Mouse (Mus musculus) heart, embryonic 12.5 days (tissue): ENCODE results near the gene Endod1. TPM values are rescaled to one million over a fixed set of nuclear protein-coding genes. Genes with fewer than 3 reads are reported as not detected.

Experiments
- ATAC-seq: fragments of 200-750 bp; cut with Nextera tagmentation; 2 replicates; pipeline ENCODE4 v1.8.0; 2017; ENCODE audit warnings: moderate TSS enrichment, moderate library complexity; ENCODE audit not compliant: insufficient number of reproducible peaks, low FRiP score
- H3K27ac ChIP-seq: fragments of 300-500 bp; sonication (generic); 2 replicates; pipeline ENCODE4 v1.5.1; 2016; ENCODE audit warnings: mild to moderate bottlenecking, moderate library complexity; ENCODE audit not compliant: poor library complexity, severe bottlenecking
- H3K27me3 ChIP-seq: fragments of 300-500 bp; sonication (generic); replicated peaks from 2 replicates; pipeline ENCODE4 v1.6.1; 2016; ENCODE audit warnings: mild to moderate bottlenecking, moderate library complexity
- H3K36me3 ChIP-seq: fragments of 300-500 bp; sonication (generic); 2 replicates; pipeline ENCODE4 v1.6.1; 2016; ENCODE audit warnings: mild to moderate bottlenecking, moderate library complexity
- H3K4me1 ChIP-seq: fragments of 300-500 bp; sonication (generic); replicated peaks from 2 replicates; pipeline ENCODE4 v1.6.1; 2016; ENCODE audit warnings: mild to moderate bottlenecking
- H3K4me2 ChIP-seq: fragments of 300-500 bp; sonication (generic); 2 replicates; pipeline ENCODE4 v1.6.1; 2016; ENCODE audit warnings: mild to moderate bottlenecking, moderate library complexity
- H3K4me3 ChIP-seq: fragments of 300-500 bp; sonication (generic); 2 replicates; pipeline ENCODE4 v1.5.1; 2016; ENCODE audit warnings: mild to moderate bottlenecking
- H3K9ac ChIP-seq: fragments of 300-500 bp; sonication (generic); 2 replicates; pipeline ENCODE4 v1.6.1; 2016; ENCODE audit warnings: mild to moderate bottlenecking, moderate library complexity
- H3K9me3 ChIP-seq: fragments of 300-500 bp; sonication (generic); replicated peaks from 2 replicates; pipeline ENCODE4 v1.6.1; 2016; ENCODE audit warnings: mild to moderate bottlenecking, moderate library complexity
- WGBS: fragments of 180-500 bp; shearing (Covaris S2); methylation state at CpG from one replicate; pipeline ENCODE4 v1.1.7; 2016; 5-methylcytosine and 5-hydroxymethylcytosine counted together
- polyA plus RNA-seq: library from polyadenylated mRNA; unstranded; fragments of >200 nt; fragmentation: Nextera tagmentation; extraction: Ambion mirVana; gene quantifications from 2 replicates; pipeline ENCODE4 v1.2.1, GENCODE M21; 2016

Endod1 gene
- polyA plus RNA-seq, 1 experiment from 2014 or later, result 10.7 TPM

- H3K4me2 ChIP-seq, result no peak overlapping the region
- WGBS, result 44% methylated on average over 2 of the region's 2 CpGs
- ATAC-seq, result no peak
- no peaks in the 10 kb centered on the region for H3K4me1 ChIP-seq
- no peaks in the 10 kb centered on the region for H3K27me3 ChIP-seq
- no peak overlapping the region for H3K27ac ChIP-seq
- H3K36me3 ChIP-seq, result no peaks in the 10 kb centered on the region
- H3K9me3 ChIP-seq, result no peaks in the 10 kb centered on the region
- H3K9ac ChIP-seq, result no peak overlapping the region
- H3K4me3 ChIP-seq, result no peak overlapping the region
Observed at GRCm38 (mm10) chr9:14394956-14395561, 13.8 kb upstream of the Endod1 start.

GRCm38 (mm10) chr9:14391841-14392318 is 10.6 kb upstream of the Endod1 start:
- WGBS, result 65% methylated on average over 3 of the region's 3 CpGs
- no peak overlapping the region for H3K4me3 ChIP-seq
- H3K36me3 ChIP-seq, result no peaks in the 10 kb centered on the region
- H3K4me1 ChIP-seq, result no peaks in the 10 kb centered on the region
- no peaks in the 10 kb centered on the region for H3K27me3 ChIP-seq
- no peak for ATAC-seq
- no peaks in the 10 kb centered on the region for H3K9me3 ChIP-seq
- no peak overlapping the region for H3K27ac ChIP-seq
- no peak overlapping the region for H3K9ac ChIP-seq
- no peak overlapping the region for H3K4me2 ChIP-seq

GRCm38 (mm10) chr9:14391286-14391685 is 10.0 kb upstream of the Endod1 start:
- no peak for ATAC-seq
- Histone ChIP-seq H3K4me1 (no peaks in the 10 kb centered on the region), H3K27me3 (no peaks in the 10 kb centered on the region), H3K27ac (no peak overlapping the region), H3K36me3 (no peaks in the 10 kb centered on the region), H3K9me3 (no peaks in the 10 kb centered on the region), H3K4me2 (no peak overlapping the region), H3K9ac (no peak overlapping the region), H3K4me3 (no peak overlapping the region)
- 84% methylated on average over 9 of the region's 9 CpGs for WGBS

GRCm38 (mm10) chr9:14390278-14390677 is 9.0 kb upstream of the Endod1 start:
- no peaks in the 10 kb centered on the region for H3K36me3 ChIP-seq

GRCm38 (mm10) chr9:14389050-14389621 is 7.8 kb upstream of the Endod1 start:
- WGBS, result 74% methylated on average over 4 of the region's 4 CpGs
- H3K4me2 ChIP-seq, result no peak overlapping the region
- no peak overlapping the region for H3K4me3 ChIP-seq
- H3K36me3 ChIP-seq, result no peaks in the 10 kb centered on the region
- no peaks in the 10 kb centered on the region for H3K4me1 ChIP-seq
- no peaks in the 10 kb centered on the region for H3K27me3 ChIP-seq
- H3K27ac ChIP-seq, result no peak overlapping the region
- H3K9me3 ChIP-seq, result no peaks in the 10 kb centered on the region
- H3K9ac ChIP-seq, result no peak overlapping the region
- no peak for ATAC-seq

More at GRCm38 (mm10) chr9:14390278-14390677, 9.0 kb upstream of the Endod1 start:
- H3K4me2 ChIP-seq, result no peak overlapping the region
- no peak overlapping the region for H3K27ac ChIP-seq
- no peak for ATAC-seq
- no peaks in the 10 kb centered on the region for H3K4me1 ChIP-seq
- no peak overlapping the region for H3K9ac ChIP-seq
- no peak overlapping the region for H3K4me3 ChIP-seq
- H3K27me3 ChIP-seq, result no peaks in the 10 kb centered on the region
- 88% methylated on average over 1 of the region's 1 CpGs for WGBS
- no peaks in the 10 kb centered on the region for H3K9me3 ChIP-seq

- no peaks in the 10 kb centered on the region for H3K4me1 ChIP-seq
- no peaks in the 10 kb centered on the region for H3K9me3 ChIP-seq
- 92% methylated on average over 1 of the region's 1 CpGs for WGBS
- no peaks in the 10 kb centered on the region for H3K36me3 ChIP-seq
- no peak overlapping the region for H3K4me2 ChIP-seq
- ATAC-seq, result no peak
- H3K9ac ChIP-seq, result no peak overlapping the region
- H3K27me3 ChIP-seq, result no peaks in the 10 kb centered on the region
- H3K27ac ChIP-seq, result no peak overlapping the region
- no peak overlapping the region for H3K4me3 ChIP-seq
Observed at GRCm38 (mm10) chr9:14388001-14388400, 6.7 kb upstream of the Endod1 start.

- no peaks in the 10 kb centered on the region for H3K36me3 ChIP-seq
- no peak overlapping the region for H3K4me2 ChIP-seq
- no peaks in the 10 kb centered on the region for H3K9me3 ChIP-seq
- no peak overlapping the region for H3K27ac ChIP-seq
- H3K4me1 ChIP-seq, result peaks cover 6% of the 10 kb centered on the region; the same call in 1 of the 2 replicates
- WGBS, result 61% methylated on average over 9 of the region's 9 CpGs
- ATAC-seq, result no peak
- H3K9ac ChIP-seq, result no peak overlapping the region
- H3K4me3 ChIP-seq, result no peak overlapping the region
- no peaks in the 10 kb centered on the region for H3K27me3 ChIP-seq
Observed at GRCm38 (mm10) chr9:14386831-14387230, 5.5 kb upstream of the Endod1 start.

- no peak for ATAC-seq
- Histone ChIP-seq H3K9me3 (no peaks in the 10 kb centered on the region), H3K4me2 (no peak overlapping the region), H3K9ac (no peak overlapping the region), H3K4me3 (no peak overlapping the region), H3K36me3 (no peaks in the 10 kb centered on the region), H3K27ac (no peak overlapping the region), H3K27me3 (no peaks in the 10 kb centered on the region), H3K4me1 (peaks cover 11% of the 10 kb centered on the region; the same call in 1 of the 2 replicates)
- WGBS, result 80% methylated on average over 8 of the region's 8 CpGs
Observed at GRCm38 (mm10) chr9:14385665-14386064, 4.4 kb upstream of the Endod1 start.

- Histone ChIP-seq H3K9ac (no peak overlapping the region), H3K36me3 (no peaks in the 10 kb centered on the region), H3K27ac (no peak overlapping the region), H3K4me1 (peaks cover 18% of the 10 kb centered on the region; the same call in 1 of the 2 replicates), H3K4me3 (no peak overlapping the region), H3K27me3 (peaks cover 6% of the 10 kb centered on the region; the same call in 1 of the 2 replicates), H3K9me3 (no peaks in the 10 kb centered on the region), H3K4me2 (no peak overlapping the region)
- 82% methylated on average over 4 of the region's 4 CpGs for WGBS
- no peak for ATAC-seq
Observed at GRCm38 (mm10) chr9:14383186-14383920, 2.0 kb upstream of the Endod1 start.

- Histone ChIP-seq H3K27me3 (peaks cover 6% of the 10 kb centered on the region; the same call in 1 of the 2 replicates), H3K9me3 (no peaks in the 10 kb centered on the region), H3K9ac (no peak overlapping the region), H3K4me1 (peaks cover 18% of the 10 kb centered on the region; the same call in 1 of the 2 replicates), H3K4me3 (no peak overlapping the region), H3K36me3 (no peaks in the 10 kb centered on the region), H3K27ac (no peak overlapping the region), H3K4me2 (peak overlapping the region; percentile 94; the same call in 1 of the 2 replicates)
- ATAC-seq, result no peak
- WGBS, result 64% methylated on average over 5 of the region's 5 CpGs
Observed at GRCm38 (mm10) chr9:14382256-14382791, 1.0 kb upstream of the Endod1 start.
